Mouse (Mus musculus) kidney, postnatal 0 days (tissue): ENCODE results near the gene Tcte1. TPM values are rescaled to one million over a fixed set of nuclear protein-coding genes. Genes with fewer than 3 reads are reported as not detected.
A peak's percentile ranks its signal among the peaks of the same experiment; 100 is the strongest.

Experiments
- ATAC-seq: fragments of 200-750 bp; cut with Nextera tagmentation; replicated peaks from 2 replicates; pipeline ENCODE4 v1.8.0; 2017; ENCODE audit warnings: low read depth, moderate number of reproducible peaks, moderate TSS enrichment, moderate library complexity; ENCODE audit not compliant: low FRiP score
- DNase-seq: peaks from one replicate; pipeline ENCODE4 v3.0.0-alpha.2; 2016; ENCODE audit warnings: low spot score
- H3K27ac ChIP-seq: fragments of 300-500 bp; sonication (generic); 2 replicates; pipeline ENCODE4 v1.5.1; 2014; ENCODE audit warnings: mild to moderate bottlenecking
- H3K27me3 ChIP-seq: fragments of 300-500 bp; sonication (generic); 2 replicates; pipeline ENCODE4 v1.6.1; 2014; ENCODE audit warnings: low read length, mixed read lengths; ENCODE audit not compliant: insufficient read depth
- H3K36me3 ChIP-seq: fragments of 300-500 bp; sonication (generic); 2 replicates; pipeline ENCODE4 v1.6.1; 2014; ENCODE audit warnings: low read length, mixed read lengths; ENCODE audit not compliant: insufficient read depth
- H3K4me1 ChIP-seq: fragments of 300-500 bp; sonication (generic); replicated peaks from 2 replicates; pipeline ENCODE4 v1.6.1; 2014; ENCODE audit warnings: antibody characterized with exemption, low read length, mixed read lengths; ENCODE audit not compliant: insufficient read depth
- H3K4me2 ChIP-seq: fragments of 300-500 bp; sonication (generic); 2 replicates; pipeline ENCODE4 v1.6.1; 2014; ENCODE audit warnings: mild to moderate bottlenecking, low read length, moderate library complexity, mixed read lengths
- H3K4me3 ChIP-seq: fragments of 300-500 bp; sonication (generic); replicated peaks from 2 replicates; pipeline ENCODE4 v1.5.1; 2014; ENCODE audit warnings: low read depth, low read length
- H3K9ac ChIP-seq: fragments of 300-500 bp; sonication (generic); 2 replicates; pipeline ENCODE4 v1.6.1; 2014; ENCODE audit warnings: low read depth, low read length
- H3K9me3 ChIP-seq: fragments of 300-500 bp; sonication (generic); replicated peaks from 2 replicates; pipeline ENCODE4 v1.6.1; 2016; ENCODE audit warnings: low read length, inconsistent platforms, mixed read lengths
- CTCF ChIP-seq: IDR thresholded peaks from 2 replicates; pipeline ENCODE4 v1.5.1; 2016; ENCODE audit warnings: antibody characterized with exemption, low read depth, mild to moderate bottlenecking, moderate library complexity
- WGBS: fragments of 180-500 bp; shearing (Covaris S2); extraction: QIAGEN DNeasy Blood & Tissue Kit; methylation state at CpG from one replicate; pipeline ENCODE4 v1.1.7; 2014; 5-methylcytosine and 5-hydroxymethylcytosine counted together
- polyA plus RNA-seq: library from polyadenylated mRNA; unstranded; fragments of >200 nt; fragmentation: Nextera tagmentation; extraction: Ambion mirVana; gene quantifications from 2 replicates; pipeline ENCODE4 v1.2.1, GENCODE M21; 2015

Tcte1 gene
- polyA plus RNA-seq, 1 experiment from 2014 or later = 0.07 TPM

GRCm38 (mm10) chr17:45578242-45578641, 55.0 kb downstream of the Tcte1 start:
- Histone ChIP-seq H3K4me1 (peaks cover 14% of the 10 kb centered on the region; the same call in 1 of the 2 replicates), H3K9me3 (no peaks in the 10 kb centered on the region), H3K27ac (peak overlapping the region; percentile 54), H3K9ac (no peak overlapping the region), H3K27me3 (no peaks in the 10 kb centered on the region), H3K36me3 (no peaks in the 10 kb centered on the region), H3K4me3 (no peak overlapping the region), H3K4me2 (no peak overlapping the region)
- ATAC-seq (no peak), DNase-seq (no peak)
- 55% methylated on average over 5 of the region's 5 CpGs for WGBS
- no peak for TF ChIP-seq CTCF

- H3K4me2 ChIP-seq = no peak overlapping the region
- no peaks in the 10 kb centered on the region for H3K27me3 ChIP-seq
- H3K4me1 ChIP-seq = peaks cover 14% of the 10 kb centered on the region; the same call in 1 of the 2 replicates
- no peaks in the 10 kb centered on the region for H3K36me3 ChIP-seq
- no peaks in the 10 kb centered on the region for H3K9me3 ChIP-seq
- H3K9ac ChIP-seq = no peak overlapping the region
- ATAC-seq (no peak), DNase-seq (no peak)
- H3K27ac ChIP-seq = peak overlapping the region; percentile 54
- H3K4me3 ChIP-seq = no peak overlapping the region
- WGBS = 80% methylated on average over 7 of the region's 7 CpGs
- TF ChIP-seq CTCF = peak; percentile 69
These were observed 55.6 kb downstream of the Tcte1 start for GRCm38 (mm10) chr17:45578843-45579242.

GRCm38 (mm10) chr17:45579554-45579953, 56.3 kb downstream of the Tcte1 start:
- Histone ChIP-seq H3K4me1 (peaks cover 13% of the 10 kb centered on the region), H3K27ac (peak overlapping the region; percentile 54), H3K9ac (no peak overlapping the region), H3K9me3 (no peaks in the 10 kb centered on the region), H3K4me3 (no peak overlapping the region), H3K36me3 (no peaks in the 10 kb centered on the region), H3K4me2 (no peak overlapping the region), H3K27me3 (no peaks in the 10 kb centered on the region)
- no peak for TF ChIP-seq CTCF
- DNase-seq (no peak), ATAC-seq (peak; percentile 57)
- WGBS = 56% methylated on average over 4 of the region's 4 CpGs

GRCm38 (mm10) chr17:45580958-45581477, 57.8 kb downstream of the Tcte1 start:
- no peak overlapping the region for H3K4me3 ChIP-seq
- H3K4me2 ChIP-seq = 0 out of 2 replicates have a peak overlapping the region, but pooled peaks have one; percentile 21
- no peaks in the 10 kb centered on the region for H3K9me3 ChIP-seq
- no peak overlapping the region for H3K9ac ChIP-seq
- DNase-seq = peak; percentile 47
- no peaks in the 10 kb centered on the region for H3K27me3 ChIP-seq
- H3K4me1 ChIP-seq = peaks cover 19% of the 10 kb centered on the region
- peak overlapping the region; percentile 73 for H3K27ac ChIP-seq
- WGBS = 35% methylated on average over 12 of the region's 12 CpGs
- no peak for TF ChIP-seq CTCF
- ATAC-seq = peak; percentile 15; the same call in 1 of the 2 replicates
- H3K36me3 ChIP-seq = no peaks in the 10 kb centered on the region

GRCm38 (mm10) chr17:45581567-45581983, 58.3 kb downstream of the Tcte1 start:
- Histone ChIP-seq H3K4me3 (no peak overlapping the region), H3K36me3 (no peaks in the 10 kb centered on the region), H3K27me3 (no peaks in the 10 kb centered on the region), H3K4me1 (peaks cover 21% of the 10 kb centered on the region), H3K27ac (peak overlapping the region; percentile 73), H3K4me2 (no peak overlapping the region), H3K9me3 (no peaks in the 10 kb centered on the region), H3K9ac (no peak overlapping the region)
- TF ChIP-seq CTCF = peak; percentile 97
- WGBS = 8% methylated on average over 2 of the region's 2 CpGs
- DNase-seq (peak; percentile 93), ATAC-seq (0 out of 2 replicates have a peak, but pooled peaks have one; percentile 15)

- Histone ChIP-seq H3K9ac (no peak overlapping the region), H3K4me3 (no peak overlapping the region), H3K27ac (no peak overlapping the region), H3K36me3 (no peaks in the 10 kb centered on the region), H3K4me2 (no peak overlapping the region), H3K27me3 (no peaks in the 10 kb centered on the region), H3K9me3 (no peaks in the 10 kb centered on the region), H3K4me1 (peaks cover 21% of the 10 kb centered on the region)
- ATAC-seq = no peak
- 94% methylated on average over 6 of the region's 6 CpGs for WGBS
- no peak for DNase-seq
- no peak for TF ChIP-seq CTCF
These were observed 59.0 kb downstream of the Tcte1 start for GRCm38 (mm10) chr17:45582188-45582587.
